Comparison of ENCODE assay signal across 14 mouse cellular contexts in the genomic region with DNA sequence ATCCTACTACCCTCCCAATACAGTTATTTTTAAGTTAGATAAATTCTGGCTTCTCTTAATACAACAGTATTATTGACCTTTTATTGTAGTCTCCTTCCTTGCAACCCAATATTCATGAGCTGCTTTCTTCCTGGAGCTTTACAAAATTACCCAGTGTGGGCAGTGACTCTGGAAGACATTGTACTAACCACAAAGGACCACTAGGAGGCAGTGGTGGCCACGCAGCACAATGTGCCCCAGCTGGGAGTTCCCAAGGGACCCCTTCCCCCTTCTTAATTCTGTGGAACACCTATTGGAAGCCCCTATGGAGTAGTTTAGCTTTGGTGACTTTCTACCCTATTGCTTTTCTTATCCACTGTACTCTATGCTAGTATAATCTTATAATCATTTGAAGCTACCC.
A peak's percentile ranks its signal among the peaks of the same experiment; 100 is the strongest.
DNase-seq lines count a peak whose midpoint lies in the region; ATAC-seq and TF ChIP-seq lines count a peak whose summit lies in the region.
"Had no signal": no experiment of that assay in that cellular context is flagged by ENCODE, and none has a peak within 500 bp of the region (broad histone marks: within the 10 kb centered on the region; RNA-seq: fewer than 3 reads in every experiment).

No protein-coding gene starts in this region.

- no peaks in the 10 kb centered on the region for H3K4me1 ChIP-seq in intestine, postnatal 0 days (replicated peaks; ENCODE audit: control insufficient read depth, insufficient read depth, low read length)
- H3K4me1 ChIP-seq in intestine, embryonic 15.5 days (replicated peaks): no peaks in the 10 kb centered on the region
- no peaks in the 10 kb centered on the region for H3K4me1 ChIP-seq in ES-Bruce4 (ENCODE audit: control insufficient read depth, insufficient read depth, low read length)
- no peaks in the 10 kb centered on the region for H3K4me1 ChIP-seq in ES-E14 (ENCODE audit: control insufficient read depth in 2 of 2, insufficient read depth in 2 of 2, low read length in 2 of 2, poor library complexity in 1 of 2)
- H3K4me1 ChIP-seq in embryonic facial prominence, embryonic 10.5 days: no peaks in the 10 kb centered on the region
- H3K4me1 ChIP-seq: forebrain, embryonic 15.5 days; hindbrain, embryonic 15.5 days; kidney, embryonic 15.5 days; liver, embryonic 13.5 days; neural tube, embryonic 12.5 days had no signal

- H3K36me3 ChIP-seq in intestine, postnatal 0 days (ENCODE audit: control insufficient read depth, insufficient read depth): no peaks in the 10 kb centered on the region
- no peaks in the 10 kb centered on the region for H3K36me3 ChIP-seq in intestine, embryonic 15.5 days
- H3K36me3 ChIP-seq in ES-Bruce4 (ENCODE audit: control insufficient read depth, insufficient read depth, low read length, poor library complexity, severe bottlenecking) (no peaks in the 10 kb centered on the region), ES-E14 (ENCODE audit: control insufficient read depth, insufficient read depth, low read length, poor library complexity, severe bottlenecking) (no peaks in the 10 kb centered on the region)
- no peaks in the 10 kb centered on the region for H3K36me3 ChIP-seq in embryonic facial prominence, embryonic 10.5 days (replicated peaks)
- H3K36me3 ChIP-seq: forebrain, embryonic 15.5 days; hindbrain, embryonic 15.5 days; kidney, embryonic 15.5 days; liver, embryonic 13.5 days; neural tube, embryonic 12.5 days had no signal

- no peak overlapping the region for H3K4me2 ChIP-seq in intestine, postnatal 0 days (replicated peaks; ENCODE audit: low read depth)
- H3K4me2 ChIP-seq in intestine, embryonic 15.5 days (replicated peaks): no peak overlapping the region
- H3K4me2 ChIP-seq: forebrain, embryonic 15.5 days; hindbrain, embryonic 15.5 days; kidney, embryonic 15.5 days; liver, embryonic 13.5 days; neural tube, embryonic 12.5 days had no signal

- TF ChIP-seq EP300 in ES-Bruce4 (IDR thresholded peaks at IDR 0.05; ENCODE audit: insufficient read depth, low read depth, low read length): no peak

- TF ChIP-seq POLR2A in ES-Bruce4 (IDR thresholded peaks at IDR 0.05; ENCODE audit: insufficient read depth, low read length): no peak

- peak; percentile 20 for DNase-seq in ES-E14 (ENCODE audit: low read depth, low spot score)
- peak; percentile 12 for DNase-seq in embryonic facial prominence, embryonic 10.5 days (ENCODE audit: low spot score)
- DNase-seq in layer of hippocampus, adult 11-12 months (ENCODE audit: low spot score): no peak
- DNase-seq in kidney, adult 9 months: no peak
- DNase-seq: heart, adult 2 months; liver, embryonic 13.5 days had no signal

- WGBS in intestine, postnatal 0 days: 27% methylated on average over 1 of the region's 1 CpGs
- WGBS in intestine, embryonic 15.5 days: 18% methylated on average over 1 of the region's 1 CpGs
- 16% methylated on average over 1 of the region's 1 CpGs for WGBS in embryonic facial prominence, embryonic 10.5 days

- no peak overlapping the region for H3K9ac ChIP-seq in intestine, postnatal 0 days (ENCODE audit: low read depth, low read length)
- no peak overlapping the region for H3K9ac ChIP-seq in intestine, embryonic 15.5 days
- H3K9ac ChIP-seq in ES-Bruce4 (ENCODE audit: low read depth, poor library complexity, severe bottlenecking): no peak overlapping the region
- no peak overlapping the region for H3K9ac ChIP-seq in ES-E14 (ENCODE audit: insufficient read depth, low read depth, low read length, poor library complexity, severe bottlenecking)
- H3K9ac ChIP-seq: forebrain, embryonic 15.5 days; hindbrain, embryonic 15.5 days; kidney, embryonic 15.5 days; liver, embryonic 13.5 days; neural tube, embryonic 12.5 days had no signal

- H3K27me3 ChIP-seq in intestine, postnatal 0 days (replicated peaks; ENCODE audit: control insufficient read depth, insufficient read depth, low read length): no peaks in the 10 kb centered on the region
- no peaks in the 10 kb centered on the region for H3K27me3 ChIP-seq in intestine, embryonic 15.5 days (replicated peaks)
- peaks cover 1% of the 10 kb centered on the region; the same call in 1 of the 2 replicates for H3K27me3 ChIP-seq in ES-Bruce4 (ENCODE audit: control insufficient read depth, insufficient read depth, low read length, poor library complexity, severe bottlenecking)
- no peaks in the 10 kb centered on the region for H3K27me3 ChIP-seq in embryonic facial prominence, embryonic 10.5 days (replicated peaks; ENCODE audit: low read depth, poor library complexity, severe bottlenecking)
- H3K27me3 ChIP-seq: forebrain, embryonic 15.5 days; hindbrain, embryonic 15.5 days; kidney, embryonic 15.5 days; liver, embryonic 13.5 days; neural tube, embryonic 12.5 days had no signal

- TF ChIP-seq CTCF in intestine, postnatal 0 days (IDR thresholded peaks at IDR 0.05; ENCODE audit: low read depth): 0 out of 2 replicates have a peak, but pooled peaks have one; percentile 17
- TF ChIP-seq CTCF in ES-Bruce4 (IDR thresholded peaks at IDR 0.05; ENCODE audit: low read depth, low read length): peak; percentile 53

- ATAC-seq in intestine, postnatal 0 days: no peak
- no peak for ATAC-seq in intestine, embryonic 15.5 days
- ATAC-seq: forebrain, embryonic 15.5 days had no signal

- no peak overlapping the region for H3K4me3 ChIP-seq in intestine, postnatal 0 days (ENCODE audit: low read depth, low read length)
- H3K4me3 ChIP-seq in intestine, embryonic 15.5 days (replicated peaks): no peak overlapping the region
- H3K4me3 ChIP-seq in ES-Bruce4 (ENCODE audit: low read depth, low read length) (no peak overlapping the region), ES-E14 (ENCODE audit: insufficient read depth in 1 of 2, low read depth in 1 of 2, low read length in 2 of 2, poor library complexity in 1 of 2, severe bottlenecking in 1 of 2) (no peak overlapping the region)
- H3K4me3 ChIP-seq in embryonic facial prominence, embryonic 10.5 days: no peak overlapping the region
- H3K4me3 ChIP-seq: erythroblast, embryonic 14.5 days; forebrain, embryonic 15.5 days; heart, adult 2 months; hindbrain, embryonic 15.5 days; kidney, embryonic 15.5 days; liver, embryonic 13.5 days; neural tube, embryonic 12.5 days had no signal

- no peaks in the 10 kb centered on the region for H3K9me3 ChIP-seq in intestine, postnatal 0 days (ENCODE audit: control insufficient read depth)
- no peaks in the 10 kb centered on the region for H3K9me3 ChIP-seq in intestine, embryonic 15.5 days
- H3K9me3 ChIP-seq in ES-Bruce4 (replicated peaks; ENCODE audit: control insufficient read depth, insufficient read depth, low read length, poor library complexity, severe bottlenecking): no peaks in the 10 kb centered on the region
- no peaks in the 10 kb centered on the region for H3K9me3 ChIP-seq in ES-E14 (ENCODE audit: control insufficient read depth, insufficient read depth, low read depth, low read length)
- no peaks in the 10 kb centered on the region for H3K9me3 ChIP-seq in embryonic facial prominence, embryonic 10.5 days
- H3K9me3 ChIP-seq: forebrain, embryonic 15.5 days; hindbrain, embryonic 15.5 days; kidney, embryonic 15.5 days; liver, embryonic 13.5 days; neural tube, embryonic 12.5 days had no signal

- H3K27ac ChIP-seq in intestine, postnatal 0 days (ENCODE audit: low read depth, low read length): no peak overlapping the region
- H3K27ac ChIP-seq in intestine, embryonic 15.5 days: no peak overlapping the region
- no peak overlapping the region for H3K27ac ChIP-seq in ES-Bruce4 (ENCODE audit: insufficient read depth, low read length)
- no peak overlapping the region for H3K27ac ChIP-seq in ES-E14 (ENCODE audit: insufficient read depth, low read depth, low read length, poor library complexity, severe bottlenecking)
- no peak overlapping the region for H3K27ac ChIP-seq in embryonic facial prominence, embryonic 10.5 days (replicated peaks)
- H3K27ac ChIP-seq: forebrain, embryonic 15.5 days; heart, adult 2 months; hindbrain, embryonic 15.5 days; kidney, embryonic 15.5 days; liver, embryonic 13.5 days; neural tube, embryonic 12.5 days had no signal

- in situ Hi-C loops in ES-E14 (cut with MboI; ENCODE audit: low sequenced_read_pairs in 2 of 2, unreplicated experiment in 2 of 2): no loop called here

TF ChIP-seq in ES-E14, 5 proteins besides CTCF, POLR2A, EP300 and RAD21:
- TF ChIP-seq ZC3H11A (IDR thresholded peaks at IDR 0.05; ENCODE audit: borderline replicate concordance, low read depth, low read length) (peak; percentile 68), MAFK (IDR thresholded peaks at IDR 0.05; ENCODE audit: insufficient read depth, low read depth, low read length) (no peak)

Comparison
In these comparisons a context has a peak if more than half of its experiments do, and no peak if none do; other contexts are left out.
1. DNase-seq: peak in ES-E14 (single experiment) and embryonic facial prominence, embryonic 10.5 days (single experiment); none in layer of hippocampus, adult 11-12 months (single experiment) and kidney, adult 9 months (single experiment).